Mouse (Mus musculus) mouse embryonic stem cell (cell line): Measurements from ENCODE around the gene Gm49354.
"Not testable (repeated sequence)": the region's sequence is repeated elsewhere in the genome, so short reads cannot be mapped to it uniquely, and the experiment has no call there.

Experiments used
- in situ Hi-C, 2 experiments: fragments of 300-500 bp; cut with MboI; formaldehyde crosslinking; loops; 1 replicate in 1 of 2; 3 replicates in 1 of 2; pipeline ENCODE4 v1.14.3; 2019 to 2020; ENCODE audit warnings: low sequenced_read_pairs in 2 of 2, low pct_unique_long_range_greater_than_20kb in 1 of 2, mixed read lengths in 1 of 2; ENCODE audit not compliant: unreplicated experiment in 1 of 2

Gm49354 gene

DNA sequence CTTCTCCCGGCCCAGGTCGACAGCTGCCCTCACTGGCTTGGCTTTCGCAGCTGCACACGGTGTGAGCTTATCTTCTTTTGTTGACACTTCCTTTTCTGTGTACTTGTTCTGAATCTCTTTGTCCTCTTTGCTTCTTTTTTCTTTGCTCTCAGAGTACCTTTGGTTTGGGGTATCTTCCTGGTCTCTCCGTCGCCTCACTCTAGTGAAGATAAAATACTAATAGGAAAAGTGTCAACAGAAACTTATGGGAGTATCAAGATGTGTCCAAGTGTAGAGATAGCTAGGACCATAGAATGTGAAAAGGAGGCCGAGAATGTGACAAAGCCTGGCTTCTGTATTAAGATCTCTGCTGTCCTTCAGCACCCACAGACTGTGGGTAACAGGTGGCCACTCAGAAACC, at the start of gene Gm49354:
TSS of gene Gm49354 (minus strand) at position 101 of the 400 bp plus-strand sequence.
- in situ Hi-C loops: no loop called here

DNA sequence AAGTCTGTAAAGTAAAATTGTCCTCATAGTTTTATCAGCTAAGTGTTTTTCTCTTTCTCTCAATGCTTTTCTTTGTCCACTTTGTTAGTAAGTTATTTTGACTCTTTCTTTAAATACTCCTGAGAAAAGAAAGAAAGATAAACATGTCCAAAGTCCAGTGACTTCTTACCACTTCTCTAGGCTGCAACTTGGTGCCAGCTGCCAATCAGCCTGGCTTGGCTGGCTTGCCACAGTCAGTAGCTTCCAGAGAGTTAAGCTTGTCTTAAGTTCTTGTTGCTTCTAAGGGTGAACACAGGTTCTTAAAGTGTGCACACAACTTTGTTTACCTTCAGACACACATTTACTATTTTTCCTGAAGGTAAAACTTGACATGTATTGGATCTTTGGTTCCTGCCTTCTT, 43.9 kb upstream of the Gm49354 start:
- in situ Hi-C loops: no loop called here

DNA sequence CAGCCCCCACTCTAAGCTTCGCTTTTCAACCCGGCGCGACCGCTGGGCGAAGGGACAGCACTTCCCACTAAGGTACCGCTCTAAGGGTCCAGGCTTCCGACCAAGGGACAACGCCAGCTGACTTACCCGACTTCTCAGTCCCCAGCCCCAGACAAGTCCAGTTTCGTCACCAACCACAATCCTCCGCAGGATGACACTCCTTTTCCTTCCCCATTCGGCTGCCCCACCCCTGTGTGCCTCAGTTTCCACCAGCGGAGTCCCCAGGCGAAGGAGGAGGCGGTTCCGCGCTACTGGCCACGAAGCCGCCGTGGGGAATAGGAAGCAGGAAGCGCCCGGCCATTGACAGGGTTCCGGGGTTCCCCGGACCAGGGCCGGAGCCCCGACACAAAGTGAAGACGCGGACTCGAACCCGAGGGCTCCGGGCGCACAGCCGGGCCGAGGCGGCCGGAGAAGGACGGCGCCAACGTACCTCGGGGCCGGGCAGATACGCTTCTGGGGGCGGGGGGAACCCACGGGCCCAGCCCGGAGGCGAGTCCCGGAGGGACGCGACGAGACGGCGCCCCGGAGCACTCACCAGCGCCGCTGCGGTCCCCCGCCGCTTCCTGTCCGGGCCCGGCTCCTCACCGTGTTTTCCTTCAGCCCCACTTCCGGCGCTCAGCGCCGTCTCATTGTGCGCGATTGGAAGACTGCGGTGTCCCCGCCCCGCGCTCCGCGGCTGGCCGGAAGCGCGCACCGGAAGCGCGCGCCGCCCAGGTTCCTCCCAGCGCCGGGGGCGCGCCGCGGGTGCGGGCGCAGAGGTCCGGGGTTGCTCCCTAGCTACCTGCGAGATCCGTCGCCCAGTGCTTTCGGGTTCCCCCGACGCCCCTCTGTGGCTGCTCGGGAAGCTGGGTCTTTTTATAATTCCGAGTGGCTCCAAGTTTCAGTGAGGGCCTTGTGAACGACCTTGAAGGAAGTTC, 40.7 kb upstream of the Gm49354 start, which contains the start of gene Tut7:
TSS of gene Tut7 (minus strand) at position 641 of the 956 bp plus-strand sequence.
- in situ Hi-C loops: no loop called here

DNA sequence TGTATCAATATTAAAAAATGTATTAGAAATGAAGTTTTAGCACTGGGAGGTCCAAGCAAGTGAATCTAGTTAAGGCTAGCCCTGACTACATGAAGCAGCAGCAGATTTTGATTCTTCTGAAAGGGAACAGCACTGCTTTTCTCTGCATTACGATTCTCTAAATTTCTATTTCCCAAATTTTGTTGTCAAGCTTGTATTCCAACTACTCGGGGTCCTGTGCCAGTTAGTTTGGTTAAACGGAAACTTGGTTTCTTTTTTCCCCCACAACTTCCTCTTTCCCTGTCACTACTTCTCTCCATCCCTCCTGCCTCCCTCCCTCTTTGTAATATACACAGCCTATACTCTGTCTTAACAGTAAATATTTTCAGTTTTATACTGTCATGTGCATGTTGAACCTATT, 38.8 kb upstream of the Gm49354 start:
- in situ Hi-C loops: no loop called here

DNA sequence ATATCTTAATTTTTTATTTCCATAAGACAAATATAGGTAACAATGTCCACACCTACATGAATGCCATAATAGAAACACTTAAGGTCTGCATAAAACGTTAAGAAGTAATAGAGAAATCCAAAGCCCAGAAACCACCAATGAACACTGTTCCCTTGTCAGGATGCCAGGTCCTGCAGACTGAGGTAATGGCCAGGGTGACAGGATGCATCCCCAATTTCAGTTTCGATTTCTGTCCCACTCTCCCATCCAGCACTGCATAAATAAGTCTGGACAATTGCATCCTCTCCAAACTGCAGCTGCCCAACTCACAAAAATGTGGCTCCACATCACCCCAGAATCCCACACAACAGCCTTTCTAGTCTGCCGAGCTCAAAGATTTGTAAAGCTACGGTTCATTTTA, 38.1 kb upstream of the Gm49354 start:
- in situ Hi-C loops: no loop called here

DNA sequence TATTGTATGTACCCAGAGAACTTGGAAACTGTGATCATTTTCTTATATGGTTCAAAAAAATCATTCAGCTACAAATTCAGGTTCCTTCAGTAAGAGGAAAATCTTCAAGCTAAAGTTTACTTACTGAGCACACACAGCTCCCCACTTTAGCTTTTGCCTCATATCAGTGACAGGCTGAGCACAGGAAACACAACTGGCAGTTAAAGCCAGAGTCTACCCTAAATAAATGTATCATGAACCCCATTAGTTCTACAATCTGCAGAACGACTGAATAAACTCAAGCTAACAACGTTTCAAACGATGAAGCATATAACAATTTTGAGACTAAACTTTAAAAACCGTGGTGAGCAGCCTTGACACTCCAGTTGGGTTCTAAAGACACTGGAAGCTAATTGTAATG, 35.3 kb upstream of the Gm49354 start:
- in situ Hi-C loops: no loop called here

DNA sequence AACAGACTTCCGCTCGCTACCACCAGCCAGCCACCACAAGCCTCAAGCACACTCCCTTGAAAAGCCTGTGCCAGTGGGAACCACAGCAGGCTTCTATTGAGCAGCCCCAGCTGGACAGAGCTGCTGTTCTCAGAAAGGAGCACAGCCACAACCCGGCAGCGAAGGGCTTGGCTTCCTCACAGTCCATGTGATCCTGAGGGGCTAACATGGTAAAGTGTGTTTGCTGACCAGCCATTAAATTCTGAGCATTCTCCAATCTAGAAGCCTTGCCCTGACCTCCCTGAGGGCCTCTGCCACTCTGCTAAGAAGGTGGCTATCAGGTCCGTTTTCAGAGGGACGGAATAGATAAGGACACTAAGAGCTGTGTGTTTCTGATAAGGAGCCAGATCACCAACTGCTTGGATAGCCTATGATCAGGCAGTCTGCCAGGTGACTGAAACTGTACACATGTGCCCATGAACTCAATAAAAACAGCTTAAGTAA, 32.1 kb upstream of the Gm49354 start:
- in situ Hi-C loops: no loop called here

DNA sequence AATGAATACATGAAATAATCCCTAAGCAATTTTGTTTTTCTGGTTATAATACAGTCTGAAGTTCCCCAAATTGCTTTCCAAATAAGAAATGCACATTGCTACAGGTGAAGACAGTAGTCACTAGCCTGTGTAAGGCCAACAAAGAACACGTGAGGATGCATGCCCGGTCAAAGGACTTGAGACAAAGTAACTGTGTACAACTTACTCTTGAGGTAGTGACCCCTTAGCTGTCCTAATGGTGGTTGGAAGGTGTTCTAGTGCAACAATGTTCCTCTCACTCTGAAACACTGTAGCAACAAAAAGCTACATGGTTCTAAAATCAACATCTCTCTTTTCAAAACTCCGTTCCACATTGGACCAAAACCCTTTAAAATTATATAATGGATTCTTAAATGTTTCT, 29.5 kb upstream of the Gm49354 start:
- in situ Hi-C loops: no loop called here

DNA sequence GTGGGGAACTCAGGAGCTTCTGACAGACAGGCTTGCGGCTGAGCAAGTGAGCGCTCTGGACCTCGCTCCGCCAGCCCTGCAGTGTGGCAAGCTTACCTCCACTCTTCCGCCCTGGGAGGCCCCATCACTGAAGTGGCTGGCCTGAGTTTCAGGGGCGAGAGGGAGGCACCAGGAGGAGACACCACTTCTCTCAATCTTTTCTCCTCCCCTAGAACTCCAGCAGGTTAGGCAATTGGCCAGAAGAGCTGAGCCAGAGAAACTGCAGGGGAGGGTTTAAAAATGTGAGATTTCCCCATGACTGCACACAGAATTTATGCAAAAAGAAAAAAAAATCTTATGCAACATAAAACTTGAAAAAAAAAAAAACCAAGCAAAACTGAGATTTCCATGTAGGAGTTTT, 19.0 kb upstream of the Gm49354 start:
- in situ Hi-C loops: no loop called here

DNA sequence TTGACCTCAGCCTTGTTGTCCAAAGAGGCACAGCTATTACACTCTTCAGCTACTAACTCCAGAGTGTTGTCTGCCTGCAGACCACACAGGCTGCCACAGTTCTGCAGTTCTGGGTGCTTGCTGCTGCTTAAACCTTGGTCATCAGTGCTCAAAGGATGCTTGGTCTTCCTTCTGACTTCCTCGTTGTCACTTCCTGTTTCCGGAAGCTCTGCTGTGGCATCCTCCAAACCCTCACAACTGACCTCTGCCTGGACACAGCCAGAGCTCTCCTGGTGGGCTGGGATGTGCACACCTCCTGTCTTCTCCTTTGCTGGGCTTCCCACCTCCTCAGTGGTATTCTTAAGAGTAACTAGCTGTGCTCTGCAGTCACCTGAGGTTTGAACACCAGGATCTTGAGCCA, 18.0 kb upstream of the Gm49354 start:
- in situ Hi-C loops: no loop called here

DNA sequence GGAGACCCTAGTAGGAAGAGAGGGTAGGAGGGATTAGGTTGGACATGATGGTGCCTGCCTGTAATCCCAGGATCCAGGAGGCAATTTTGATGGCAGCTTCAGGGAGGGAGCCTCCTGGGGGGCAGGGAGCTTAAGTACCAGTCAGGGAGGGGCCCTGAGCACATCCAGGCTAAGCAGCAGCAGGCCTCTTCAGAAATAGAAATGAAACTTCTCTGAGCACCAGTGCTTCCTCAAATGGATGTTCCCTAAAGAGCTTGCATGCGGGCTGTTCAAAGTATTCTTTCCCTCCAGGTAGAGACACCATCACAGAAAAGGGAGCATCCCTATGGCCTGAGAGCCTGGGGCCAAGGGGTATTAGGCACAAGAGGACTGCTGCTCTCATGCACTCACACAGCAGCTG, 16.3 kb upstream of the Gm49354 start:
- in situ Hi-C loops: no loop called here

DNA sequence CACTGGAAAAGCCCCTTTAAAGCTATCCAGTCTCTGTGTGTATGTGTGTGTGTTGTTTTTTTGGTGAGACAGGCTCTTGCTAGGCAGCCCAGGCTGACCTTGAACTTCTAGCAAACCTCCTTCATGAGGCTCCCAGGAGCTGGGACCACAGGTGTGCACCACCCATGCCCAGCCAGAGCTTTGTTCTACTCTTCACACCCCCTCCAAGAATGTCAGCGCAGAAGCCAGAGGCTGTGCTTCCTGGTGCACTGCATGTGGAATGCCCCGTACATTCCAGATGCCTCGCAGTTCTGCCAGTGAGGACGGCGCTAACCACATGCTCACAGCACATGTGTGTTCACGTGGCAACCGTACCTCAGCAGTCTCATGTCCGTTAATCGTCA, 14.4 kb upstream of the Gm49354 start:
- in situ Hi-C loops: no loop called here

DNA sequence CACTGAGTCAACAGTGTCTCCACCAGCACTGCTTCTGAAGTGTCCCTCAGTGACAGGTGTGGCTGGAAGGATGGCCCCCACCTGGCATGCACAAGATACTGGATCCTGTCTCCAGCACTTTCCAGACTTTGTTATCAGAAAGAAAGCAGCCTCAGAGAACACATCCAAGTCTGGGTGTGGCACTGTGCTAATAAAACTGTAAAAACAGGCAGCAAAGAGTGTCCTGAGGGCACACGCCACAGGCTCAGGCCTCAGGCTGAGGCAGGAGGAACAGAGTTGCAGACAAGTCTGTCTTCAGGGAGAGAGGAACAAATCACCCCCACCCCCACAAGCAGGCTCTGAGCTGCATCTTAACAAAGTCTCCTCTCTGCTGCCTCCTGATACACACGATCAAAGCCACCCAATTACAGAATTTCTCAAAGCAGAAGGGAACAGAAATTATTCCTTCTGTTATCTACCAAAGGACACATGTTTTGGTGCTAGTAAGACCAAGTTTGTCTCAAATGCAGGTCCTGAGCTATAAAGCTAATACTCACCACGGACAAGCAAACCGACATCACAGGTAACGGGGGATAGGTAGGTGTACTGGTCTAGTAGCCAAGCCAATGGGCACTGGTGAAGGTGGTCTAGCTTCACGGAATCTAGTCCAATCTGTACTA, 13.9 kb upstream of the Gm49354 start:
- in situ Hi-C loops: no loop called here

DNA sequence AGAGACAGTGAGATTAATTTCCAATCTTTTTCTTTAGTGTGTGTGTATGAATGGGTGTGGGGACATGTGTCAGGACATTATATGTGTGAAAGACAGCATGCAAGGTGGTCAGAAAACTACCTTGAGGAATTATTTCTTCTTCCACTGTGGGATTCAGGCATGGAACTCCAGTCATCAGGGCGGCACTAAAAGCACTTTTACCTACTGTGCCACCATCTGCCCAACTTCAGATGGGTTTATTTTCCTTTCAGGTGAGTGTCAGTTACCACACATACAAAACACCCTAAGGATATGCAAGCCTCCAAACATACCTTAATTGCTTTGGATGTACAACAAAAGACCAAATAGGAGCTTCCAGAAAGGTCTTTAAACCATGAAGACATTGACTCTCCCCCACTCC, 12.7 kb upstream of the Gm49354 start:
- in situ Hi-C loops: no loop called here

DNA sequence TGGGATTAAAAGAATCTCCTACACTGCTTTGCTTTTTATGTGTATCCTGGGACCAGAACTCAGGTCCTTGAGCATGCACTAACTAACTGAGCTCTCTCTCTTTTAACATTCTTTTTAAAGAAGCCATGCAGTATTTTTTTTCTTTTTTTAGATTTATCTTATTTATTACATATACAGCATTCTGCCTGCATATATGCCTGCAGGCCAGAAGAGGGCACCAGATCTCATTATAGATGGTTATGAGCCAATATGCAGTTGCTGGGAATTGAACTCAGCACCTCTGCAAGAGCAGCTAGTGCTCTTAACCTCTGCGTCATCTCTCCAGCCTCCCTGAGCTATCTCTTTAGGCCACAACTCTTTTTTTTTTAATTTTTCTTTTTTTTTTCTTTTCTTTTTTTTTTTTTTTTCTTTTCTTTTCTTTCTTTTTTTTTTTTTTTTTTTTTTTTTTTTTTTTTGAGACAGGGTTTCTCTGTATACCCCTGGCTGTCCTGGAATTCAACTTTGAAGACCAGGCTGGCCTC, 2.2 kb downstream of the Gm49354 start:
- in situ Hi-C loops: not testable (repeated sequence)

DNA sequence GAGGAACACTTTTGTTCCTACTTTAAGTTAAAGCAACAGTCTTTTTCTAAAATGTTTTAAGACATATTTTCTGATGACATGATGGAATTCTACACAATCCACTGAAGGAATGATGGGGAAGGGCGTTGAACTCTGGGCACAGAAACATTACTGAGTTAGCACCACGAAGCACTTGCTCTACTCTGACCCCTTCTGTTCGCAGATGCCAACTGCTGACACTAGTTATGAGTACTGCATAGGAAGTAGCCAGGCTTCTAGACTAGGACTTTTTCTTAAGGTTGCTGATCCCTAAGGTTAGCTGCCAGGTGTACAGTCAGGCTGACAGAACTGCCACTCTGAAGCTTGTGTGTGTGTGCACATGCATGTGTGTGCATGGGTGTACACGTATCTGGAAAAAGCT, 2.8 kb downstream of the Gm49354 start:
- in situ Hi-C loops: no loop called here

DNA sequence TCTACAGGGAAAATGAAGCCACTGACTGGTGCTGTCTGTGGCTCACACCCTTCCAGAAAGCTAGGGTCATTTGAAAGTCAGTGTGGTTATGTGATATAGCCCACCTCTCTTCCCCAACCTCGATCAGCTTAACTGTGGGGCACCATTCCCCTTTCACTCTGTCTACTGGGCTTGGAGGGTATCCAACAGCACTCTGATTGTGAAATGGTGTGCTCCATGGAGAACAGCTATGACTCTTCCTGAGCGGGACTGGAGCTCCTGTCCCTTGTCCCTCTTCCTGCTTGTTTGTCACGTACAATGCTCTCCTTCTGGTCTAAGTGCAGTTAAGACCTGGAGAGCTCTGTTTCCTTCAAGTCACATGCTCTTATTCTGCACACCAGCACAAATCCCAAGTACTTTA, 6.9 kb downstream of the Gm49354 start:
- in situ Hi-C loops: no loop called here

DNA sequence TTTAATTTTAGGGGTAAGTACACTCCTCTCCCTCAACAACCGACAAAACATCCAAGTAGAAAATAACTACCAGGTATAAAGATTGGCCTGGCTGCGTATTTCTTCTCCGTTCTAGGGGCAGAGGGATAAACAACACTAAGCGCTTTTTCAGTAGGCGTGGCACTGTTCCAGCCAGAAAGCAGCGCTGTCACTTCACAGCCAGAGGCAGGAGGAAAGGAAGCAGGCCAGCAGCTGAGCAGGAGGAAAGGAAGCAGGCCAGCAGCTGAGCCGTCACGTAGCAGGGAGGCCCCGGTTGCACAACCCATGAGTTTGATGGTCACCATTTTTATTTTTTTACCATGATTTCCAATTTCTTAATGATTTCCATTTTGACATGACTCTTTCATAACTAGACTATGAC, 10.8 kb downstream of the Gm49354 start:
- in situ Hi-C loops: no loop called here

DNA sequence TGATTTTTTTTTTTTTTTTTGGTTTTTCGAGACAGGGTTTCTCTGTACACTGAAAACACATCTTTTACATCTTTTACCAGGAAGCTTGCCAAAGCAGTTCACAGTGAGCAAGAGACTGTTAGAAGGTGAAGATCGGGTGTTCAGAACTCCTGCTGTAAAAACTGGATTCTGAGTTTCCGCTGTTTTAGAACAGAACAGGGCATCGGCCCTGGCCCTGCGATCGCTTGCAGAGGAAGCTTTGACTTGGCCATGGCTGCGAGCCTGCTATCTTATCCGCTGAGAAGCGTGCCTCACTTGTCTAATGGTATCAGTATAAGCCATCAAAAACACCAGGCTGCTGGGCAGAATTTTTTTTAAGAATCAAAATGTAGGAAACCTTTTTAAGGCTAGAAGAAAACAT, 11.2 kb downstream of the Gm49354 start:
- in situ Hi-C loops: no loop called here
